Mouse (Mus musculus) neutrophil, adult 5-6 weeks (primary cell): ENCODE results near the gene Syn3. TPM values are rescaled to one million over a fixed set of nuclear protein-coding genes. Genes with fewer than 3 reads are reported as not detected.
"Not testable (repeated sequence)": the region's sequence is repeated elsewhere in the genome, so short reads cannot be mapped to it uniquely, and the experiment has no call there.

Experiments
- ATAC-seq: fragments of 151-379, 151-347 bp; 2 replicates; pipeline ENCODE4 v1.8.0; 2017; ENCODE audit warnings: mild to moderate bottlenecking, moderate TSS enrichment; ENCODE audit not compliant: insufficient number of reproducible peaks, poor library complexity, low FRiP score, severe bottlenecking; ENCODE audit errors: extremely low read depth
- total RNA-seq: library from RNA; stranded (forward); fragments of 200-1000 nt; gene quantifications from 2 replicates; pipeline ENCODE4 v1.2.3, GENCODE M21; 2017

Syn3 gene
- total RNA-seq, 1 experiment from 2014 or later: not detected

GRCm38 (mm10) chr10:86381150-86381921, 117.4 kb downstream of the Syn3 start:
- ATAC-seq: no peak

- ATAC-seq: no peak
Observed at GRCm38 (mm10) chr10:86380626-86381025, 118.1 kb downstream of the Syn3 start.

GRCm38 (mm10) chr10:86378803-86379202, 119.9 kb downstream of the Syn3 start:
- not testable (repeated sequence) for ATAC-seq

- ATAC-seq: no peak
Observed at GRCm38 (mm10) chr10:86376392-86377185, 122.1 kb downstream of the Syn3 start.

GRCm38 (mm10) chr10:86375903-86376302, 122.8 kb downstream of the Syn3 start:
- ATAC-seq: no peak

- no peak for ATAC-seq
Observed at GRCm38 (mm10) chr10:86374061-86374460, 124.6 kb downstream of the Syn3 start.

GRCm38 (mm10) chr10:86371561-86371960, 127.1 kb downstream of the Syn3 start:
- ATAC-seq: no peak

- no peak for ATAC-seq
Observed at GRCm38 (mm10) chr10:86369346-86369745, 129.3 kb downstream of the Syn3 start.

GRCm38 (mm10) chr10:86368811-86369210, 129.9 kb downstream of the Syn3 start:
- ATAC-seq: no peak

- ATAC-seq: no peak
Observed at GRCm38 (mm10) chr10:86367346-86367745, 131.3 kb downstream of the Syn3 start.

GRCm38 (mm10) chr10:86365632-86366092, 133.0 kb downstream of the Syn3 start:
- ATAC-seq: no peak

- no peak for ATAC-seq
Observed at GRCm38 (mm10) chr10:86363669-86364309, 134.9 kb downstream of the Syn3 start.

GRCm38 (mm10) chr10:86359699-86360098, 139.0 kb downstream of the Syn3 start:
- ATAC-seq: no peak

GRCm38 (mm10) chr10:86359208-86359607, 139.5 kb downstream of the Syn3 start:
- no peak for ATAC-seq

- no peak for ATAC-seq
Observed at GRCm38 (mm10) chr10:86358307-86358975, 140.3 kb downstream of the Syn3 start.

- ATAC-seq: no peak
Observed at GRCm38 (mm10) chr10:86356819-86357563, 141.7 kb downstream of the Syn3 start.

- ATAC-seq: no peak
Observed at GRCm38 (mm10) chr10:86352521-86352920, 146.2 kb downstream of the Syn3 start.

- ATAC-seq: no peak
Observed at GRCm38 (mm10) chr10:86351287-86351686, 147.4 kb downstream of the Syn3 start.
